Mouse (Mus musculus) kidney, embryonic 15.5 days (tissue): Measurements from ENCODE around the gene Ric8a. TPM values are rescaled to one million over a fixed set of nuclear protein-coding genes. Genes with fewer than 3 reads are reported as not detected.

Experiments used
- ATAC-seq: fragments of 200-750 bp; cut with Nextera tagmentation; replicated peaks from 2 replicates; pipeline ENCODE4 v1.8.0; 2017; ENCODE audit warnings: moderate TSS enrichment; ENCODE audit not compliant: low FRiP score
- H3K27ac ChIP-seq: fragments of 300-500 bp; sonication (generic); 2 replicates; pipeline ENCODE4 v1.5.1; 2015; ENCODE audit warnings: mild to moderate bottlenecking, inconsistent platforms
- H3K27me3 ChIP-seq: fragments of 300-500 bp; sonication (generic); 2 replicates; pipeline ENCODE4 v1.6.1; 2015; ENCODE audit warnings: inconsistent platforms
- H3K36me3 ChIP-seq: fragments of 300-500 bp; sonication (generic); 2 replicates; pipeline ENCODE4 v1.6.1; 2015; ENCODE audit warnings: inconsistent platforms
- H3K4me1 ChIP-seq: fragments of 300-500 bp; sonication (generic); 2 replicates; pipeline ENCODE4 v1.6.1; 2015; ENCODE audit warnings: inconsistent platforms
- H3K4me2 ChIP-seq: fragments of 300-500 bp; sonication (generic); 2 replicates; pipeline ENCODE4 v1.6.1; 2015; ENCODE audit warnings: moderate library complexity, mild to moderate bottlenecking, inconsistent platforms
- H3K4me3 ChIP-seq: fragments of 300-500 bp; sonication (generic); replicated peaks from 2 replicates; pipeline ENCODE4 v1.5.1; 2015; ENCODE audit warnings: mild to moderate bottlenecking, inconsistent platforms
- H3K9ac ChIP-seq: fragments of 300-500 bp; sonication (generic); 2 replicates; pipeline ENCODE4 v1.6.1; 2015; ENCODE audit warnings: mild to moderate bottlenecking, inconsistent platforms
- H3K9me3 ChIP-seq: fragments of 300-500 bp; sonication (generic); replicated peaks from 2 replicates; pipeline ENCODE4 v1.6.1; 2016; ENCODE audit warnings: inconsistent platforms
- WGBS: fragments of 180-500 bp; shearing (Covaris S2); methylation state at CpG from one replicate; pipeline ENCODE4 v1.1.7; 2015; ENCODE audit warnings: mixed read lengths; 5-methylcytosine and 5-hydroxymethylcytosine counted together
- polyA plus RNA-seq: library from polyadenylated mRNA; unstranded; fragments of >200 nt; fragmentation: Nextera tagmentation; extraction: Ambion mirVana; gene quantifications from 2 replicates; pipeline ENCODE4 v1.2.1, GENCODE M21; 2015

Ric8a gene
- polyA plus RNA-seq, 1 experiment from 2014 or later, result 59.7 TPM

DNA sequence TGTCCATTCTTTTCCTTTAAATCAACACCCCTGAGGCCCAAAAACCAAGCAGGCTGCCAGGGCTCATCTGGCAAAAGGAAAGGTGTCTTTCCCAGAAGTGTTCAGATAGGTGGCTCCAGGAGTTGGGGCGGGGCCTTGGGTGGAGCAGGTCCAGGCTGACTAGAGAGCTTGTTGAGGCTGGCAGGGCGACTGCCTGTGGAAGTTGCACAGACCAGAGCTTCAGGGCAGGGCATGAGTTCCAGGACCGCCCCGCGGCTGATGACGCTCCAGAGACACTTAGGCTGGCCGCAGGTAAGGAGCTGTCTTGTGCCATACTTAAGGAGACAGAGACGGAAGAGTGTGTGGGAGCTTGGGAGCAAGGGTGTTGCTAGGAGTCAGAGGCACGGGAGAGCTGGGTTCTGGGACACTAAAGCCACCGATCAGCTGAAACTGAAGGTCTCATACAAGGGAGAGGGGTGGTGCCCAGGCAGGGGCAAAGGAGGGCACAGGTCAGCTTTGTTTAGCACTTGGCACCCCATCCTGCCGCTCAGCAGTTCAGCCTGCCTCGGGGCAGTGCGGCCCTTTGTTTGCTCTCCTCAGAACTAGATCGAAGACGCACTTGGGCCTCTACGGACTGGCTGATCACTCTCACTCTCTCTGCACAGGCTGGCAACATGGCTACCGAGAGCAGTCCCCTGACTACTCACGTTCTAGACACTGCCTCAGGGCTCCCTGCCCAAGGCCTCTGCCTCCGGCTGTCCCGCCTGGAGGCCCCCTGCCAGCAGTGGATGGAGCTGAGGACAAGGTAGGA, 21.6 kb upstream of the Ric8a start, which contains the start of gene Urah:
Urah (plus strand) TSS at position 51 of the 790 bp plus-strand sequence.
- H3K9me3 ChIP-seq, result no peaks in the 10 kb centered on the region
- ATAC-seq, result no peak; the same call in 1 of the 2 replicates
- H3K27me3 ChIP-seq, result peaks cover 8% of the 10 kb centered on the region; the same call in 1 of the 2 replicates
- no peak within 1 kb of the TSS for H3K4me2 ChIP-seq
- H3K27ac ChIP-seq, result no peak within 1 kb of the TSS
- H3K4me1 ChIP-seq, result no peaks in the 10 kb centered on the region
- 49% methylated on average over 20 of the region's 20 CpGs for WGBS
- no peak within 1 kb of the TSS for H3K4me3 ChIP-seq
- no peak within 1 kb of the TSS for H3K9ac ChIP-seq
- H3K36me3 ChIP-seq, result no peaks in the 10 kb centered on the region

DNA sequence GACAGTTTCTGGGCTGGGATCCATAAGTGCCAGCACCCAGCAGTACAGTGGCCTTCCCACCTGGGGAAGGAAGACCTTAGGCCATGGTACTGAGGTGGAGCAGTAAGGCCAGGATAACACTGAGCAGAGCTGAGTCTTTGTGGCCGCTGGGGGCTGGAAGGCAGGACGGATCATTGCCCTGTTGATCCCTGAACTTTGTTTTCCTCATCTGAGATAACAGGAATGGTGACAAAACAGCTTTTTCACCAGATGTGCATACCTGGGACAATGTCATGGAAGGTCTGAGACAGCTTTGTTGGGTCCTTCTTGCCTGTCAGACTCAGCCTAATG, 21.0 kb upstream of the Ric8a start:
- H3K4me3 ChIP-seq, result no peak overlapping the region
- WGBS, result 80% methylated on average over 2 of the region's 2 CpGs
- H3K27ac ChIP-seq, result no peak overlapping the region
- H3K36me3 ChIP-seq, result no peaks in the 10 kb centered on the region
- H3K4me2 ChIP-seq, result no peak overlapping the region
- H3K27me3 ChIP-seq, result peaks cover 13% of the 10 kb centered on the region; the same call in 1 of the 2 replicates
- no peak overlapping the region for H3K9ac ChIP-seq
- ATAC-seq, result no peak
- H3K4me1 ChIP-seq, result no peaks in the 10 kb centered on the region
- no peaks in the 10 kb centered on the region for H3K9me3 ChIP-seq

DNA sequence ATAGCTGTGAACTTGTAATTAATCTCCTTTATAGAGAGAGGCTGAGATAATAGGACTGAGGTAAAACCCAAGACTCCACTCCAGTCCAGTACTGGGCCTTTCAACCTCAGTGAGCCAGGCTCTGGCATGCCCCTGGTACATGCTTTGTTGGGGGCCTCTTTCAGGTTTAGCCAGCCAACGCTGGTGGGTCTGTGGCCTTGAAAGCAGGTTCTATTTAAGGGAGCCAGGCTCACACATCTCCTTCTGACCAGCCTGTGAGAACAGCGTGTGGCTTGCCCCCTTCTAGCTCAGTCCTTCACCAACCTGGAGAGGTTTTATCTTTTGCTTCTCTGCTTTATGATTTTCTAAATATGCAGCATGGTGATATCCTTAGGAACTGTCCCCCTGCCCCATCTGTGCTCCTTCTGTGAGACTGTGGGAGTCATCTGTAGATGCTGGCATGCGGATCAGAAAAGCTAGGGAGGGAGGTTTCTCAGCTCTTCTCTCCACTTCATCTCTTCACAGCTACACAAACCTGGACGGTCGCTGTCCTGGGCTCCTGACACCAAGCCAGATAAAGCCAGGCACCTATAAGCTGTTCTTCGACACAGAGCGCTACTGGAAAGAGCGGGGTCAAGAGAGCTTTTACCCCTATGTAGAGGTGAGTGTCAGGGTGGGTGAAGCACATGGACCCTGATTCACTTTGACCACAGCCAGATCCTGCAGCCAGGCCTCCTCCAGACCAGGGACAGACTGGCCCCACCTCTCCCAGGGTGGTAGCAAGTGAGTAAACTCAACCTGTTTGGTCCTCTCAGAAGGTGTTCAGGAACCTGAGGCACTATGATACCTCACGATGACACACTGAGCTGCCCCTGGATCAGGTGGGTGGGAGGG, 20.3 kb upstream of the Ric8a start:
- no peak overlapping the region for H3K4me3 ChIP-seq
- 83% methylated on average over 9 of the region's 9 CpGs for WGBS

GRCm38 (mm10) chr7:140839556-140839955, 17.2 kb upstream of the Ric8a start:
- whole genome bisulfite sequencing, result 53% methylated on average over 5 of the region's 5 CpGs
- Histone ChIP-seq H3K27me3 (peaks cover 45% of the 10 kb centered on the region), H3K4me3 (no peak overlapping the region), H3K9ac (no peak overlapping the region), H3K9me3 (no peaks in the 10 kb centered on the region), H3K36me3 (no peaks in the 10 kb centered on the region), H3K4me2 (no peak overlapping the region), H3K4me1 (no peaks in the 10 kb centered on the region), H3K27ac (no peak overlapping the region)
- no peak for ATAC-seq

More for the DNA sequence above, 20.3 kb upstream of the Ric8a start:
- Histone ChIP-seq H3K27ac (no peak overlapping the region), H3K27me3 (peaks cover 20% of the 10 kb centered on the region), H3K9me3 (no peaks in the 10 kb centered on the region), H3K9ac (no peak overlapping the region), H3K4me1 (no peaks in the 10 kb centered on the region), H3K4me2 (no peak overlapping the region), H3K36me3 (no peaks in the 10 kb centered on the region)
- ATAC-seq, result no peak

- H3K9me3 ChIP-seq, result no peaks in the 10 kb centered on the region
- H3K9ac ChIP-seq, result no peak overlapping the region
- H3K36me3 ChIP-seq, result no peaks in the 10 kb centered on the region
- ATAC-seq, result no peak
- H3K4me3 ChIP-seq, result no peak overlapping the region
- H3K27ac ChIP-seq, result no peak overlapping the region
- WGBS, result 36% methylated on average over 19 of the region's 19 CpGs
- H3K4me2 ChIP-seq, result no peak overlapping the region
- peaks cover 3% of the 10 kb centered on the region; the same call in 1 of the 2 replicates for H3K4me1 ChIP-seq
- H3K27me3 ChIP-seq, result peaks cover 45% of the 10 kb centered on the region
Measured at GRCm38 (mm10) chr7:140840750-140841735, 15.7 kb upstream of the Ric8a start.

DNA sequence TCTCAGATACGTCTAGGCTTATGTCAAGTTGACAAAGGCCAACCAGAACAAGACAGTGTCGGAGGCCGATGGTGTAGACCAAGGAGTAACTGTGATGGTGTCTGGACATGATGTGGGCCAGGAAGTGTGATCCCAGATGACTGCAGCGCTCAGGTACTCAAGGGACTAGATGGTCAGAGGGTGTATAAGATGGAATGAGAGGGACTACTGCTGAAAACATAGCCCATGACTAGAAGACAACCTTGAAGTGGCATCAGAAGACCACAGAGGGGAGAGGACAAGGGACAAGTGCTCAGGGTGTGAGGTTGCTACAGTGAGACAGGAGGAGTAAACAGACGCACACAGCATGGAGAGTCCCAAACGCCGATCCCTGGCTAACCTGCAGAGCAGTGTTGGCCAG, 13.0 kb upstream of the Ric8a start:
- H3K4me1 ChIP-seq, result peaks cover 3% of the 10 kb centered on the region; the same call in 1 of the 2 replicates
- 78% methylated on average over 7 of the region's 7 CpGs for WGBS
- H3K27ac ChIP-seq, result no peak overlapping the region
- no peak overlapping the region for H3K4me2 ChIP-seq
- no peak overlapping the region for H3K9ac ChIP-seq
- H3K36me3 ChIP-seq, result no peaks in the 10 kb centered on the region
- no peak for ATAC-seq
- H3K4me3 ChIP-seq, result no peak overlapping the region
- H3K27me3 ChIP-seq, result peaks cover 45% of the 10 kb centered on the region
- H3K9me3 ChIP-seq, result no peaks in the 10 kb centered on the region

- H3K27me3 ChIP-seq, result peaks cover 38% of the 10 kb centered on the region
- ATAC-seq, result peak; percentile 80
- no peaks in the 10 kb centered on the region for H3K36me3 ChIP-seq
- no peak within 1 kb of the TSS for H3K9ac ChIP-seq
- peaks cover 3% of the 10 kb centered on the region; the same call in 1 of the 2 replicates for H3K4me1 ChIP-seq
- H3K4me3 ChIP-seq, result no peak within 1 kb of the TSS
- no peak within 1 kb of the TSS for H3K27ac ChIP-seq
- H3K9me3 ChIP-seq, result no peaks in the 10 kb centered on the region
- H3K4me2 ChIP-seq, result no peak within 1 kb of the TSS
- WGBS, result 30% methylated on average over 14 of the region's 14 CpGs
Measured at GRCm38 (mm10) chr7:140844905-140845665, 11.7 kb upstream of the Ric8a start, which contains the start of gene Scgb1c1. TSS of gene Scgb1c1 (plus strand) at chr7:140845547.

DNA sequence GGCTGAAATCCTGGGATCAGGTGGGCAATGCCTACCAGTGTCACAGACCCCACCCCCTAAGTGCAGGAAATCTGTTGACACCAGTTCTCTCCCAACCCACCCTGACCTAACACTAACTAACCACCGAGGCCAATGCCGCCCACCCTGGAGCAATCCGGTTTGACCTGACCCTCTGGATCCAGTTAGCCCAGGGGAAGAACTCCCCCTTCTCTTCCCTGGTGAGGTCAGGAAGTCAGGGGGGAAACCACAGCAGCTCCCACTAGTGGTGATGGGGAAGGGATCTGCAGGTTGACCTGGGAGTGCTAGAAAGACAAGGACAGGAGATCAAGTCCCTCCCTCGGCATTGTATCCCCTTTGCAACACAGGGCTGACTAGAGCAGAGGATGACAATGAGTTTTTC, 11.1 kb upstream of the Ric8a start:
- Histone ChIP-seq H3K4me2 (no peak overlapping the region), H3K27ac (no peak overlapping the region), H3K36me3 (no peaks in the 10 kb centered on the region), H3K27me3 (peaks cover 33% of the 10 kb centered on the region), H3K4me1 (peaks cover 3% of the 10 kb centered on the region; the same call in 1 of the 2 replicates), H3K9me3 (no peaks in the 10 kb centered on the region), H3K9ac (no peak overlapping the region), H3K4me3 (no peak overlapping the region)
- ATAC-seq, result no peak
- 62% methylated on average over 4 of the region's 4 CpGs for WGBS

- H3K27me3 ChIP-seq, result peaks cover 23% of the 10 kb centered on the region
- ATAC-seq, result no peak
Measured at GRCm38 (mm10) chr7:140846676-140847075, 10.1 kb upstream of the Ric8a start.

DNA sequence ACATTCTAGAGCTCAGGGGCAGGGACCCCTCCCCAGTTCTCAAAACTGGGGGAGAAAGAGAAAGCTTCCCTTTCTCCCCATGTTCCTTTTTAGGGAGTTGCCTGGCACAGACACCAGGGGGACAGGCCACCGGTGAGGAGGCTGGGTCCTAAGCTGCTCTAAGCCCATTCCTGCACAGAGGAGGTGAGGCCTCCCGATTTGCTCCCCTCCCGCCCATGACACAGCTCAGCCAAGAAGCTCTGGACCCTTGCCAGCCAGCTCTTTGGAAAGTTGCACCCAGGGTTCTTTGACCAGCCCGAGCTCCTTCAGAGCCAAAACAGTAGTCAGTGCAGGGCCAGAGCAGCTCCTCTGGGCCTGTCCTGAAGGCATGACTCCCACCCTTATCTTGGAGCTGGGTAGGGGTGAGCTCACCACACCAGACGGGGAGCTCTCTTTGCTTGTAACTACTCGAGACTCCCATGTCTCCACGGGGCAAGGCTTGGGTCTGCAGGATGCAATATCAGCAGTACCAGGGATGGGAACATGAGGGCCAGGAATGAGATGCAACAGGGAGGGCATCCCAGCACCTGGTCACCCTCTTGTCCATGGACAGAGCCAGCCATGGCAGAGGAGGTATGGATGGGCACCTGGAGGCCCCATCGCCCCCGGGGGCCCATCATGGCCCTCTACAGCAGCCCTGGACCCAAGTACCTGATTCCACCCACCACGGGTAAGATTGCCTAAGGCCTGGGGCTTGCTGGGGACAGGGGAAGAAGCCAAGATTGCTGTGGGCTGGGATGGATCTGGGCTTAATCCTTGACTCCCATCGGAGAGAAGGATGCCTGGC, 8.8 kb upstream of the Ric8a start, which contains the start of gene Odf3:
Odf3 (plus strand) TSS at position 51 of the 826 bp plus-strand sequence.
- 64% methylated on average over 11 of the region's 11 CpGs for WGBS
- no peak within 1 kb of the TSS for H3K9ac ChIP-seq

More at GRCm38 (mm10) chr7:140846676-140847075, 10.1 kb upstream of the Ric8a start:
- Histone ChIP-seq H3K4me2 (no peak overlapping the region), H3K4me3 (no peak overlapping the region), H3K9ac (no peak overlapping the region), H3K36me3 (peaks cover 4% of the 10 kb centered on the region), H3K9me3 (no peaks in the 10 kb centered on the region), H3K27ac (no peak overlapping the region), H3K4me1 (peaks cover 3% of the 10 kb centered on the region; the same call in 1 of the 2 replicates)
- 86% methylated on average over 10 of the region's 10 CpGs for WGBS

More for the DNA sequence above, 8.8 kb upstream of the Ric8a start, which contains the start of gene Odf3:
- no peak within 1 kb of the TSS for H3K4me3 ChIP-seq
- no peak for ATAC-seq
- no peak within 1 kb of the TSS for H3K4me2 ChIP-seq
- H3K4me1 ChIP-seq, result peaks cover 3% of the 10 kb centered on the region; the same call in 1 of the 2 replicates
- H3K36me3 ChIP-seq, result peaks cover 17% of the 10 kb centered on the region
- no peak within 1 kb of the TSS for H3K27ac ChIP-seq
- peaks cover 10% of the 10 kb centered on the region for H3K27me3 ChIP-seq
- no peaks in the 10 kb centered on the region for H3K9me3 ChIP-seq
